Mouse (Mus musculus): ENCODE data around the gene Gm38392. TPM values are rescaled to one million over a fixed set of nuclear protein-coding genes. Genes with fewer than 3 reads are reported as not detected.
A peak's percentile ranks its signal among the peaks of the same experiment; 100 is the strongest.

Gm38392 gene
- polyA plus RNA-seq, 1 experiment from 2014 or later, result 1.0 TPM

- 42% methylated on average over 8 of the region's 8 CpGs for WGBS (ENCODE audit: insufficient replicate concordance)
- H3K4me2 ChIP-seq (ENCODE audit: low read depth, low read length), result no peak overlapping the region
- no peak for TF ChIP-seq CTCF (IDR thresholded peaks at IDR 0.05; ENCODE audit: low read depth)
- no peak for TF ChIP-seq EP300 (IDR thresholded peaks at IDR 0.05; ENCODE audit: low read depth)
- peaks cover 75% of the 10 kb centered on the region for H3K27me3 ChIP-seq (ENCODE audit: insufficient read depth, low read length)
- H3K9ac ChIP-seq (replicated peaks), result no peak overlapping the region
- H3K36me3 ChIP-seq (replicated peaks; ENCODE audit: insufficient read depth, low read length), result no peaks in the 10 kb centered on the region
- ATAC-seq, result no peak
- DNase-seq, result no peak
- H3K4me3 ChIP-seq (ENCODE audit: low read depth, low read length), result no peak overlapping the region
- H3K9me3 ChIP-seq (ENCODE audit: low read length), result no peaks in the 10 kb centered on the region
- 0 out of 2 replicates have a peak, but pooled peaks cover 2% of the 10 kb centered on the region for H3K4me1 ChIP-seq (ENCODE audit: insufficient read depth)
- no peak overlapping the region for H3K27ac ChIP-seq (ENCODE audit: low read depth)
Measured at GRCm38 (mm10) chr3:88238866-88239391, 48.1 kb downstream of the Gm38392 start.

DNA sequence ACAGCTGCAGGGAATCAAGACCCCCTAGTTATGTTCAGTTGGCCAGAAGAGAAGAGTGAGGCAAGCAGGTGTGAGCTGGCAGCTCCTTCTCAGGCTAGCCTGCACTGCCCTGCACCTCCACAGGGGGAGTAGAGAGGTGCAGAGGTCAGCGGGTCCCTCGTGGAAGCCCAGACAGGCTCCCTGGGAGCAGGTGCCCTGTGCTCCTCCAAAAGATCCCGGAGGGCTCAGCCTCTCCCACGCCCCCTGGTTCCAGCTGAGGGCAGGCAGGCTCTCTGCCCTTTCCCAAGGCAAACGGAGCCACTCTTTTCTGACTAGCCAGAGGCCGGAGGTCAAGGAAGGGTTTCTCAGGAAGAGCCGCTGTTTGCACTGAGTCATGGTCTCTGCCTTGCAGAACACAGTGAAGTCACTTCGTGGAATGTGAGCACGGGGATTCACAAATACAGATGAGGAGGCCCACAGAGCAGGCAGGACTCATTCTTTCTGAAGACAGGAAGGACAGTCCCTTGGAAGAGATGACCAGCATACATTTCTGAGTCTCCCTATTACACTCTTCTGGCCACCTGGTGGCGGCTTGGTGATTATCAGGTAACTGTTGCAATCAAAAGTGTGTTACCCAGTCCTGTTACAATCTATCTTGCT is 49.3 kb downstream of the Gm38392 start:
- Histone ChIP-seq H3K36me3 (replicated peaks; ENCODE audit: insufficient read depth, low read length) (no peaks in the 10 kb centered on the region), H3K9me3 (ENCODE audit: low read length) (no peaks in the 10 kb centered on the region), H3K27ac (ENCODE audit: low read depth) (no peak overlapping the region), H3K4me1 (ENCODE audit: insufficient read depth) (0 out of 2 replicates have a peak, but pooled peaks cover 2% of the 10 kb centered on the region), H3K4me3 (ENCODE audit: low read depth, low read length) (no peak overlapping the region), H3K27me3 (ENCODE audit: insufficient read depth, low read length) (peaks cover 72% of the 10 kb centered on the region), H3K4me2 (ENCODE audit: low read depth, low read length) (peak overlapping the region; percentile 44; the same call in 1 of the 2 replicates), H3K9ac (replicated peaks) (no peak overlapping the region)
- peak; percentile 71 for DNase-seq
- TF ChIP-seq CTCF (IDR thresholded peaks at IDR 0.05; ENCODE audit: low read depth) (peak; percentile 66), EP300 (IDR thresholded peaks at IDR 0.05; ENCODE audit: low read depth) (no peak)
- 7% methylated on average over 10 of the region's 10 CpGs for WGBS (ENCODE audit: insufficient replicate concordance)
- ATAC-seq, result peak; percentile 80

GRCm38 (mm10) chr3:88237161-88237555 is 49.9 kb downstream of the Gm38392 start:
- TF ChIP-seq CTCF (IDR thresholded peaks at IDR 0.05; ENCODE audit: low read depth) (no peak), EP300 (IDR thresholded peaks at IDR 0.05; ENCODE audit: low read depth) (no peak)
- no peak for ATAC-seq
- 0 out of 2 replicates have a peak, but pooled peaks cover 2% of the 10 kb centered on the region for H3K4me1 ChIP-seq (ENCODE audit: insufficient read depth)
- peaks cover 70% of the 10 kb centered on the region for H3K27me3 ChIP-seq (ENCODE audit: insufficient read depth, low read length)
- no peaks in the 10 kb centered on the region for H3K9me3 ChIP-seq (ENCODE audit: low read length)
- DNase-seq, result no peak
- H3K27ac ChIP-seq (ENCODE audit: low read depth), result no peak overlapping the region
- WGBS (ENCODE audit: insufficient replicate concordance), result 39% methylated on average over 6 of the region's 6 CpGs
- no peak overlapping the region for H3K4me2 ChIP-seq (ENCODE audit: low read depth, low read length)
- no peak overlapping the region for H3K9ac ChIP-seq (replicated peaks)
- H3K36me3 ChIP-seq (replicated peaks; ENCODE audit: insufficient read depth, low read length), result no peaks in the 10 kb centered on the region
- H3K4me3 ChIP-seq (ENCODE audit: low read depth, low read length), result no peak overlapping the region

GRCm38 (mm10) chr3:88235616-88236015 is 51.4 kb downstream of the Gm38392 start:
- Histone ChIP-seq H3K27ac (ENCODE audit: low read depth) (no peak overlapping the region), H3K4me1 (ENCODE audit: insufficient read depth) (no peaks in the 10 kb centered on the region), H3K4me2 (ENCODE audit: low read depth, low read length) (no peak overlapping the region), H3K4me3 (ENCODE audit: low read depth, low read length) (no peak overlapping the region), H3K36me3 (replicated peaks; ENCODE audit: insufficient read depth, low read length) (no peaks in the 10 kb centered on the region), H3K9me3 (ENCODE audit: low read length) (no peaks in the 10 kb centered on the region), H3K27me3 (ENCODE audit: insufficient read depth, low read length) (peaks cover 62% of the 10 kb centered on the region), H3K9ac (replicated peaks) (no peak overlapping the region)
- WGBS (ENCODE audit: insufficient replicate concordance), result 65% methylated on average over 2 of the region's 2 CpGs
- DNase-seq (no peak), ATAC-seq (no peak)
- TF ChIP-seq EP300 (IDR thresholded peaks at IDR 0.05; ENCODE audit: low read depth), result no peak

DNA sequence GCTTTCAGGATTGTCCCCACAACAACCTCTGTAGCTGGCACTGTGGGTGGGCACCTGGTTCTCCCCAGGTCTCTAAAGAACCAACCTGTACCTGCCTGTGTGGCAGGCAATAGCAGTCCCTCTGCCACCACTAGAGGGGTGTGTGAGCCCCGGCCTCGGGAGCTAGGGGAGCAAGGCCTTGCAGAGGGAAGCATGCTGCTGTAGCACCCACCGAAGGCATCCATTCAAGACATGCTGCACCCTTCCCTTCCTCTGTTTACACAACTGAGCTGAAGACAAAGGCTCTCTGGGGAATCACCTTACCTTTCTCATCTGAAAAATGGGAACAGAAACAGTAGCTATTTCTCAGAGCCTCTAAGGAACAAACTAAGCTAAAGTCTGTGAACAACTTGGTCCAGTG is 51.8 kb downstream of the Gm38392 start:
- no peak for DNase-seq
- no peak overlapping the region for H3K4me2 ChIP-seq (ENCODE audit: low read depth, low read length)
- no peak overlapping the region for H3K9ac ChIP-seq (replicated peaks)
- H3K4me1 ChIP-seq (ENCODE audit: insufficient read depth), result no peaks in the 10 kb centered on the region
- H3K27ac ChIP-seq (ENCODE audit: low read depth), result no peak overlapping the region
- H3K27me3 ChIP-seq (ENCODE audit: insufficient read depth, low read length), result peaks cover 60% of the 10 kb centered on the region
- no peak for ATAC-seq
- H3K4me3 ChIP-seq (ENCODE audit: low read depth, low read length), result no peak overlapping the region
- no peaks in the 10 kb centered on the region for H3K36me3 ChIP-seq (replicated peaks; ENCODE audit: insufficient read depth, low read length)
- 7% methylated on average over 3 of the region's 3 CpGs for WGBS (ENCODE audit: insufficient replicate concordance)
- H3K9me3 ChIP-seq (ENCODE audit: low read length), result no peaks in the 10 kb centered on the region
- peak; percentile 48 for TF ChIP-seq CTCF (IDR thresholded peaks at IDR 0.05; ENCODE audit: low read depth)
- no peak for TF ChIP-seq EP300 (IDR thresholded peaks at IDR 0.05; ENCODE audit: low read depth)

DNA sequence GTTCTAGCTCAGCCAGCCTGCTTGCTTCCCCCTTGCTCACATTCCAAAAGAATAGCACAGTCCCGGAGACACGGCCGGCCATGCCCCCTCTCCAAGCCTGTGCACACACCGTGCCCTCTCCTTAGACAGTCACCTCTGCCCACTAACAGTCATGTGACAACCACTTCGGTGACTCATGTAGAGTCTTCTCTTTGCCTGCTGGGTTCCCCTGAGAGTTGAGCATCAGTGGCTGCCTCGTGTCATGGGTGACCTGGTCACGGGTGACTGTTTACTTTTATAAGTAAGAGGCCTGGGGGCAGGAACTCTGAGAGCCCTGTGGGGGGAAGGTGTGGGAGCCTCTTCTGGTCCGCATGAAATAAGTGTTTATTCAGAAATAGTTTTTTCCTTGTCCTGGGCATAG is 53.0 kb downstream of the Gm38392 start:
- 65% methylated on average over 8 of the region's 8 CpGs for WGBS (ENCODE audit: insufficient replicate concordance)
- H3K27me3 ChIP-seq (ENCODE audit: insufficient read depth, low read length), result peaks cover 48% of the 10 kb centered on the region

More for the DNA sequence above, 53.0 kb downstream of the Gm38392 start:
- Histone ChIP-seq H3K4me3 (ENCODE audit: low read depth, low read length) (no peak overlapping the region), H3K27ac (ENCODE audit: low read depth) (no peak overlapping the region), H3K9me3 (ENCODE audit: low read length) (no peaks in the 10 kb centered on the region), H3K9ac (replicated peaks) (no peak overlapping the region), H3K4me1 (ENCODE audit: insufficient read depth) (no peaks in the 10 kb centered on the region), H3K4me2 (ENCODE audit: low read depth, low read length) (no peak overlapping the region), H3K36me3 (replicated peaks; ENCODE audit: insufficient read depth, low read length) (no peaks in the 10 kb centered on the region)
- DNase-seq (no peak), ATAC-seq (no peak)
- TF ChIP-seq CTCF (IDR thresholded peaks at IDR 0.05; ENCODE audit: low read depth) (no peak), EP300 (IDR thresholded peaks at IDR 0.05; ENCODE audit: low read depth) (no peak)

Data from liver, postnatal 0 days (tissue).